Mouse (Mus musculus) gastrocnemius, postnatal 10 days (tissue): ENCODE data around the gene Zfp36. TPM values are rescaled to one million over a fixed set of nuclear protein-coding genes. Genes with fewer than 3 reads are reported as not detected.
"Not testable (repeated sequence)": the region's sequence is repeated elsewhere in the genome, so short reads cannot be mapped to it uniquely, and the experiment has no call there.

Source experiments
- DNase-seq: peaks from one replicate; pipeline ENCODE4 v3.0.0; 2021; ENCODE audit warnings: mixed read lengths
- long read RNA-seq, 2 experiments: library from polyadenylated mRNA; stranded (forward); transcript quantifications; one replicate each; pipeline ENCODE4 v2.0.0; 2021
- total RNA-seq, 2 experiments: library from RNA; stranded (reverse); gene quantifications; 2 replicates each; pipeline ENCODE4 v1.2.3; 2021

Zfp36 gene
- total RNA-seq = 10 to 100 TPM in 1 of 2 experiments, 1 to 10 TPM in 1; 8.1 to 10.5 TPM
- long read RNA-seq, experiment 1, partial matches to known transcripts = 0 of 5 reads
- long read RNA-seq, experiment 1, other reads (novel, unspliced or antisense) = 0 of 5 reads
- long read RNA-seq, experiment 2, partial matches to known transcripts = 0 of 5 reads
- long read RNA-seq, experiment 2, other reads (novel, unspliced or antisense) = 0 of 5 reads

GRCm38 (mm10) chr7:28380237-28381016 lies at the start of gene Zfp36:
Zfp36 (minus strand) TSS chr7:28380253.
- DNase-seq = no peak

- no peak for DNase-seq
Measured at GRCm38 (mm10) chr7:28427738-28428137, 47.7 kb upstream of the Zfp36 start.

- no peak for DNase-seq
Measured at GRCm38 (mm10) chr7:28423018-28423417, 43.0 kb upstream of the Zfp36 start.

- no peak for DNase-seq
Measured at GRCm38 (mm10) chr7:28419416-28419815, 39.4 kb upstream of the Zfp36 start.

- DNase-seq = peak; percentile 41
Measured at GRCm38 (mm10) chr7:28418096-28418670, 38.1 kb upstream of the Zfp36 start.

- no peak for DNase-seq
Measured at GRCm38 (mm10) chr7:28417368-28417767, 37.3 kb upstream of the Zfp36 start.

GRCm38 (mm10) chr7:28412826-28413225 lies 32.8 kb upstream of the Zfp36 start:
- no peak for DNase-seq

- DNase-seq = peak; percentile 64
Measured at GRCm38 (mm10) chr7:28410841-28411475, 30.9 kb upstream of the Zfp36 start.

GRCm38 (mm10) chr7:28401942-28402341 lies 21.9 kb upstream of the Zfp36 start:
- no peak for DNase-seq

GRCm38 (mm10) chr7:28401030-28401429 lies 21.0 kb upstream of the Zfp36 start:
- no peak for DNase-seq

GRCm38 (mm10) chr7:28398696-28399340 lies 18.8 kb upstream of the Zfp36 start:
- no peak for DNase-seq

GRCm38 (mm10) chr7:28398000-28398399 lies 17.9 kb upstream of the Zfp36 start:
- no peak for DNase-seq

GRCm38 (mm10) chr7:28395425-28395824 lies 15.4 kb upstream of the Zfp36 start:
- DNase-seq = no peak

- DNase-seq = no peak
Measured at GRCm38 (mm10) chr7:28393272-28393951, 13.4 kb upstream of the Zfp36 start.

GRCm38 (mm10) chr7:28392429-28393271 lies 12.6 kb upstream of the Zfp36 start, which contains the start of the genes Med29 and Paf1:
Med29 (minus strand) TSS chr7:28392708.
Paf1 (plus strand) TSS chr7:28392951.
- peak; percentile 87 for DNase-seq

- DNase-seq = no peak
Measured at GRCm38 (mm10) chr7:28390331-28390730, 10.3 kb upstream of the Zfp36 start.

- DNase-seq = not testable (repeated sequence)
Measured at GRCm38 (mm10) chr7:28387384-28387783, 7.3 kb upstream of the Zfp36 start.

- not testable (repeated sequence) for DNase-seq
Measured at GRCm38 (mm10) chr7:28386877-28387276, 6.8 kb upstream of the Zfp36 start.

- peak; percentile 91 for DNase-seq
Measured at GRCm38 (mm10) chr7:28386462-28386861, 6.4 kb upstream of the Zfp36 start.

GRCm38 (mm10) chr7:28386007-28386406 lies 6.0 kb upstream of the Zfp36 start:
- peak; percentile 14 for DNase-seq

- no peak for DNase-seq
Measured at GRCm38 (mm10) chr7:28385196-28385595, 5.1 kb upstream of the Zfp36 start.
